Mouse (Mus musculus) thymus, adult 2 months (tissue): Measurements from ENCODE around the gene Ninj2. TPM values are rescaled to one million over a fixed set of nuclear protein-coding genes. Genes with fewer than 3 reads are reported as not detected.

Experiments
- DNase-seq: peaks from one replicate; pipeline ENCODE4 v3.0.0; 2021
- H3K27ac ChIP-seq: fragments of 200-500 bp; 2 replicates; pipeline ENCODE4 v1.5.1; 2012; ENCODE audit warnings: low read length, control low read depth; ENCODE audit not compliant: control insufficient read depth, insufficient read depth
- H3K27me3 ChIP-seq: fragments of 200-500 bp; 2 replicates; pipeline ENCODE4 v1.6.1; 2012; ENCODE audit warnings: mild to moderate bottlenecking, low read length, moderate library complexity, mixed read lengths; ENCODE audit not compliant: control insufficient read depth, insufficient read depth
- H3K36me3 ChIP-seq: fragments of 200-500 bp; 2 replicates; pipeline ENCODE4 v1.6.1; 2012; ENCODE audit warnings: mild to moderate bottlenecking, low read length, moderate library complexity; ENCODE audit not compliant: control insufficient read depth, insufficient read depth
- H3K4me1 ChIP-seq: fragments of 200-500 bp; replicated peaks from 2 replicates; pipeline ENCODE4 v1.6.1; 2012; ENCODE audit warnings: low read length; ENCODE audit not compliant: control insufficient read depth, insufficient read depth
- H3K4me3 ChIP-seq: fragments of 200-500 bp; 2 replicates; pipeline ENCODE4 v1.5.1; 2012; ENCODE audit warnings: mild to moderate bottlenecking, low read length, control low read depth, moderate library complexity; ENCODE audit not compliant: control insufficient read depth, insufficient read depth
- CTCF ChIP-seq: fragments of 200-500 bp; IDR thresholded peaks from 2 replicates; pipeline ENCODE4 v1.5.1; 2012; ENCODE audit warnings: mild to moderate bottlenecking, control low read depth, low read length, moderate library complexity, borderline replicate concordance; ENCODE audit not compliant: control insufficient read depth, poor library complexity, insufficient read depth; ENCODE audit errors: extremely low read depth
- POLR2A ChIP-seq: fragments of 200-500 bp; IDR thresholded peaks from 2 replicates; pipeline ENCODE4 v1.6.1; 2012; ENCODE audit warnings: mild to moderate bottlenecking, low read length, control low read depth, moderate library complexity; ENCODE audit not compliant: control insufficient read depth, poor library complexity, insufficient read depth; ENCODE audit errors: extremely low read depth
- WGBS: fragments of 180-500 bp; shearing (Covaris S2); methylation state at CpG from one replicate; pipeline ENCODE4 v1.1.7; 2018; 5-methylcytosine and 5-hydroxymethylcytosine counted together
- polyA plus RNA-seq: library from polyadenylated mRNA; depleted of rRNA; stranded (reverse); fragments of >200 nt; gene quantifications from 2 replicates; pipeline ENCODE4 v1.2.3, GENCODE M21; 2012

The Ninj2 gene
- polyA plus RNA-seq, 1 experiment = 0.26 TPM

- Histone ChIP-seq H3K36me3 (no peaks in the 10 kb centered on the region), H3K27ac (no peak overlapping the region), H3K27me3 (no peaks in the 10 kb centered on the region), H3K4me1 (peaks cover 32% of the 10 kb centered on the region), H3K4me3 (no peak overlapping the region)
- no peak for DNase-seq
- TF ChIP-seq CTCF = no peak
- no peak for TF ChIP-seq POLR2A
- WGBS = 88% methylated on average over 15 of the region's 15 CpGs
Observed at GRCm38 (mm10) chr6:120192211-120192870, 99.2 kb downstream of the Ninj2 start.

GRCm38 (mm10) chr6:120193174-120193573 lies 100.0 kb downstream of the Ninj2 start:
- TF ChIP-seq POLR2A = no peak
- TF ChIP-seq CTCF = no peak
- WGBS = 1% methylated on average over 5 of the region's 5 CpGs
- H3K4me3 ChIP-seq = no peak overlapping the region
- peak; percentile 89 for DNase-seq
- no peaks in the 10 kb centered on the region for H3K27me3 ChIP-seq
- no peaks in the 10 kb centered on the region for H3K36me3 ChIP-seq
- peaks cover 26% of the 10 kb centered on the region for H3K4me1 ChIP-seq
- H3K27ac ChIP-seq = no peak overlapping the region

DNA sequence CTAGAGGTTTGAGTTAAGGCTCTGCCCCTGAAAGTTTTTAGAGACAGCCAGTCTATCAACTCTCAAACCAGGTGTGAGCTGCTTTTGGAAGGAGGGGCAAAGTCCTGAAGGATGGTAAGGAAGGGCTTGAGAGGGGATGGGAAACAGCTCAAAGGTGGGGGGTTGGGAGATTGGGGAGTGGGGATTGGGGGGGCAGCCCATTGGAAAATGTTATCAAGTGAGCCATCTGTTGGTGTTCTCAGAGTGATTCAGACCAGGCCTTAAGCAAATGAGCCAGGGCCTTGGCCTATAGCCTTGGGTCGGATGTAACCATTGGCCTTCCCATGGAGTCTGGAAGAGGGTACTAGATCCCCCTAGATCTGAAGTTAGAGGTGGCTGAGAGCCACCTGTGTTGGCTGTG lies 100.6 kb downstream of the Ninj2 start:
- no peak overlapping the region for H3K4me3 ChIP-seq

DNA sequence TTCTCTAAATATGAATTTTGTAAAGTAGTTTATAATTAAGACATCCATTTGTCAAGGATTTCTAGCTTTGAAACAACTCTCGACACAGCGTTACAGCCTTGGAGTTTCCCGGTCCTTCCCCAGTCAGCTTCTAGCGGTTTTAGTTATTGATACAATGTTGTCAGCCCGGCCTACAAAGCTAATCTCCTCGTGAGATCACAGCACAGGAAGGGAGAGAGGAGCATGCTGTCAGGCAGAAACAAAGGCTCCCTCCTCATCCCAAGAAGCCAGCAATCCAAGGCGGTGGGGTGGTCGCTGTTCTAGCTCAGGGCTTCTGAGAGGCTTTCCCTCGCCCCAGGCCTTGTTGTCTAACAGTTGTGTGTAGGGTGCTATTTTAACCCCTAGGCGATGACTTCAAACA lies 101.2 kb downstream of the Ninj2 start:
- H3K36me3 ChIP-seq = no peaks in the 10 kb centered on the region
- H3K27ac ChIP-seq = peak overlapping the region; percentile 41; the same call in 1 of the 2 replicates
- 70% methylated on average over 10 of the region's 10 CpGs for WGBS
- no peak for TF ChIP-seq POLR2A
- TF ChIP-seq CTCF = no peak
- peaks cover 23% of the 10 kb centered on the region for H3K4me1 ChIP-seq
- H3K27me3 ChIP-seq = no peaks in the 10 kb centered on the region
- no peak overlapping the region for H3K4me3 ChIP-seq
- DNase-seq = no peak

More for the DNA sequence above, 100.6 kb downstream of the Ninj2 start:
- TF ChIP-seq CTCF (no peak), POLR2A (no peak)
- Histone ChIP-seq H3K27ac (peak overlapping the region; percentile 57; the same call in 1 of the 2 replicates), H3K4me1 (peaks cover 20% of the 10 kb centered on the region), H3K36me3 (no peaks in the 10 kb centered on the region), H3K27me3 (no peaks in the 10 kb centered on the region)
- WGBS = 87% methylated on average over 1 of the region's 1 CpGs
- DNase-seq = no peak

- Histone ChIP-seq H3K4me3 (no peak overlapping the region), H3K27ac (no peak overlapping the region), H3K4me1 (peaks cover 29% of the 10 kb centered on the region), H3K27me3 (no peaks in the 10 kb centered on the region), H3K36me3 (no peaks in the 10 kb centered on the region)
- DNase-seq = no peak
- no peak for TF ChIP-seq POLR2A
- no peak for TF ChIP-seq CTCF
- 94% methylated on average over 7 of the region's 7 CpGs for WGBS
Observed at GRCm38 (mm10) chr6:120194963-120195362, 101.8 kb downstream of the Ninj2 start.

DNA sequence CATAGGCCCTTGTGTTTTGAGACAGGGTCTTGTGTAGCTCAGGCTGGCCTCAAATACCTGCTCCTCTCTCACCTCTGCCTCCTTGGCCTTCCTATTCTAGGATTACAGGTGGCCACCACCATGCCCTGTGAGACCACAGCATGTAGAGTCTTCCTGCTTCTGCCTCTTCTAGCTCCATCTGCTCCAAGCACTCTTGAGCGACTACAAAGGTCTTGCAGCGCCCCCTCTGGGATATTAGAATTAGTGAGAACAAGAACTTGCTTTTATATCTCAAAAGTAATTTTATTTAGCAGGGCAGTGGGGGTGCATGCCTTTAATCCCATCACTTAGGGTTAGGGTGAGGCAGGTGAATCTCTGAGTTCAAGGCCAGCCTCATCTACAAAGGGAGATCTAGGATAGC lies 103.7 kb downstream of the Ninj2 start:
- Histone ChIP-seq H3K36me3 (no peaks in the 10 kb centered on the region), H3K4me1 (peaks cover 34% of the 10 kb centered on the region), H3K4me3 (no peak overlapping the region), H3K27me3 (no peaks in the 10 kb centered on the region), H3K27ac (no peak overlapping the region)
- 23% methylated on average over 2 of the region's 2 CpGs for WGBS
- peak; percentile 49 for DNase-seq
- TF ChIP-seq POLR2A (no peak), CTCF (no peak)
